Mouse (Mus musculus) midbrain, postnatal 0 days (tissue): ENCODE data around the gene Olfr117. TPM values are rescaled to one million over a fixed set of nuclear protein-coding genes. Genes with fewer than 3 reads are reported as not detected.
"Not testable (repeated sequence)": the region's sequence is repeated elsewhere in the genome, so short reads cannot be mapped to it uniquely, and the experiment has no call there.

Experiments used
- ATAC-seq: fragments of 200-750 bp; cut with Nextera tagmentation; 2 replicates; pipeline ENCODE4 v1.8.0; 2017; ENCODE audit warnings: moderate number of reproducible peaks, mild to moderate bottlenecking, moderate TSS enrichment, moderate library complexity; ENCODE audit not compliant: low FRiP score
- DNase-seq: peaks from one replicate; pipeline ENCODE4 v3.0.0-alpha.2; 2015; ENCODE audit warnings: low spot score
- H3K27ac ChIP-seq: fragments of 300-500 bp; sonication (generic); 2 replicates; pipeline ENCODE4 v1.5.1; 2014; ENCODE audit warnings: low read depth, mild to moderate bottlenecking, low read length, mixed read lengths
- H3K27me3 ChIP-seq: fragments of 300-500 bp; sonication (generic); 2 replicates; pipeline ENCODE4 v1.6.1; 2014; ENCODE audit warnings: low read length, control low read depth, mixed read lengths; ENCODE audit not compliant: insufficient read depth
- H3K36me3 ChIP-seq: fragments of 300-500 bp; sonication (generic); 2 replicates; pipeline ENCODE4 v1.6.1; 2014; ENCODE audit warnings: low read length, control low read depth, mixed read lengths; ENCODE audit not compliant: insufficient read depth
- H3K4me1 ChIP-seq: fragments of 300-500 bp; sonication (generic); 2 replicates; pipeline ENCODE4 v1.6.1; 2014; ENCODE audit warnings: mild to moderate bottlenecking, control low read depth, antibody characterized with exemption, low read length, mixed read lengths; ENCODE audit not compliant: insufficient read depth
- H3K4me2 ChIP-seq: fragments of 300-500 bp; sonication (generic); 2 replicates; pipeline ENCODE4 v1.6.1; 2014; ENCODE audit warnings: low read depth, mild to moderate bottlenecking, low read length, mixed read lengths; ENCODE audit not compliant: poor library complexity, severe bottlenecking
- H3K4me3 ChIP-seq: fragments of 300-500 bp; sonication (generic); 2 replicates; pipeline ENCODE4 v1.5.1; 2014; ENCODE audit warnings: low read depth, mild to moderate bottlenecking, low read length, moderate library complexity
- H3K9ac ChIP-seq: fragments of 300-500 bp; sonication (generic); replicated peaks from 2 replicates; pipeline ENCODE4 v1.6.1; 2014; ENCODE audit warnings: mild to moderate bottlenecking, low read length, moderate library complexity, mixed read lengths; ENCODE audit not compliant: poor library complexity, severe bottlenecking
- H3K9me3 ChIP-seq: fragments of 300-500 bp; sonication (generic); 2 replicates; pipeline ENCODE4 v1.6.1; 2016; ENCODE audit warnings: low read length, control low read depth
- CTCF ChIP-seq: IDR thresholded peaks from 2 replicates; pipeline ENCODE4 v1.5.1; 2016; ENCODE audit warnings: antibody characterized with exemption, mild to moderate bottlenecking
- WGBS: fragments of 180-500 bp; shearing (Covaris S2); extraction: QIAGEN DNeasy Blood & Tissue Kit; methylation state at CpG from one replicate; pipeline ENCODE4 v1.1.7; 2014; 5-methylcytosine and 5-hydroxymethylcytosine counted together
- polyA plus RNA-seq: library from polyadenylated mRNA; unstranded; fragments of >200 nt; fragmentation: Nextera tagmentation; extraction: Ambion mirVana; gene quantifications from 2 replicates; pipeline ENCODE4 v1.2.1, GENCODE M21; 2015
- total RNA-seq: library from RNA; depleted of rRNA; stranded (reverse); fragments of >200 nt; gene quantifications from 2 replicates; pipeline ENCODE4 v1.2.3, GENCODE M21; 2014; rRNA removed

Gene Olfr117
- total RNA-seq (not detected in 2 replicates), polyA plus RNA-seq (not detected in 2 replicates)

DNA sequence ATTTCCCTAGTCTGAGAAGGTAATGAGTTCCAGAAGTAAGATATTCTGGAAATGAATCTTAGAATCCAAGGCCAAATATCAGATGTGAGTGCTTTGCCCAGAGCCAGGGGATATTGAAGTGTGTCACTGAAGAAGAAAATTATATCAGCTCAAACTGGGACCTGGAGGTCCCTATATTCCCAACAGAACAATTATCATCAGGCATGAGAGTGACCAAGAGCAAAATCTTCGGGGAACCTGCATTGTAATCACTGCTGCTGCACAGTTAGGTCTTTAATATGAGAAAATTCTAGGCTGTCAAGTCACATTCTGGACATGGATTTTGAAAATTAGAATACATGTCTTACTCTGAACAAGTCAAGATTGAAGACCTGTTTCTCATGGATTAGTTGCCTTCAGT lies at the start of gene Olfr117:
Olfr117 (minus strand) TSS at position 101 of the 400 bp plus-strand sequence.
- DNase-seq (no peak), ATAC-seq (no peak)
- Histone ChIP-seq H3K4me3 (no peak within 1 kb of the TSS), H3K4me2 (no peak within 1 kb of the TSS), H3K36me3 (no peaks in the 10 kb centered on the region), H3K9me3 (no peaks in the 10 kb centered on the region), H3K27ac (no peak within 1 kb of the TSS), H3K9ac (no peak within 1 kb of the TSS), H3K27me3 (no peaks in the 10 kb centered on the region), H3K4me1 (no peaks in the 10 kb centered on the region)
- 61% methylated on average over 1 of the region's 1 CpGs for WGBS
- TF ChIP-seq CTCF = no peak

DNA sequence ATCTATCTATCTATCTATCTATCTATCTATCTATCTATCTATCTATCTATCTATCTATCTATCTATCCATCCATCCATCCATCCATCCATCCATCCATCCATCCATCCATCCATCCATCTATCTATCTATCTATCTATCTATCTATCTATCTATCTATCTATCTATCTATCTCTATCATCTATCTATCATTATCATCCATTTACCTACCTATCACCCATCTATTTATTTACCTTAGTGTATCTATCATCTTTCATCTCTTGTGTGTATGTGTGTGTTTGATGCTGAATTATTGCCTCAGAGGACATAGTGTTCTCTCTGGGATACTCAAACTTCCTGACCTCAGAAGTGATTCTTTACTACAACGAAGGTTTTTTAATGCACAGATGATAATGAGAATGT lies 32.7 kb upstream of the Olfr117 start, which contains the start of gene Olfr119:
Olfr119 (plus strand) TSS at position 301 of the 400 bp plus-strand sequence.
- not testable (repeated sequence) for H3K27ac ChIP-seq, ATAC-seq, H3K9me3 ChIP-seq, H3K4me1 ChIP-seq, H3K9ac ChIP-seq, H3K4me3 ChIP-seq, DNase-seq, H3K27me3 ChIP-seq, H3K36me3 ChIP-seq, H3K4me2 ChIP-seq
- WGBS = 68% methylated on average over 1 of the region's 1 CpGs

DNA sequence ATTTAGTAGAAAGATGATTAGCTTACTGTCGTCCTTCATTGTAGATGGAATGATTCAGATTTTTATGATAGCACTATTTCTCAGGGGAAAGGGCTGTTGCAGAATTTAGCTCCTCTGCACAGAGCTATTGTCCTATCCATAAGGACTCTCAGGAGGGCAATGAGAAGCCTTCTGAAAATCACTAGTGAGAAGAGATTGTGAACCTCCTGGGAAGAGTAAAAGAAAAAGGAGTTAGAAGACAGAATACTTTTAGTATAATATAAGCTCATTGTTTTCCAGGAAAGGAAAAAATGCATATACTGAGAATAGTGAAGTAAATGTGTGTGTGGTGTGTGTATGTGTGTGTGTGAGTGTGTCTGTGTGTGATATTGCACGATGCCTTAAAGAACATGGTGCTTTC lies 3.1 kb upstream of the Olfr117 start, which contains the start of gene Olfr118:
Olfr118 (plus strand) TSS at position 301 of the 400 bp plus-strand sequence.
- WGBS = 73% methylated on average over 2 of the region's 2 CpGs

DNA sequence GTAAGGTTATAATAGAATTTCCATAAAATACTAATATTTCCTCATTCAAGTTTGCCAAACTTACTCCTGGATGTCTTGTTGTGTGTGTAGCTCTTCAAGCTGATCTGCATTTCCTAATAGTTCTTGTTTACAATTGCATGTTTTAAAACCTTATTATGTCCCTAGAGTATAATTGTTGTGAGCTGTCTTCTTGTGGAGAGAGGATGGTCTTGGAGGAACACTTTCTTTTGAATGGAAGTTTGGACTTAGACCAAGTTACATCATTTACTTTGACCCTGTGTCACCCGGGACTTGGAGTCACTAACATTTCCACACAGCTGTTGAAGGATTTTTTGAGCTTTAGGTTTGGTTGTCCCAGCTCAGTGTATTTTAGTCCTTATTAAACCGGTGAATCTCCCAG lies 36.6 kb downstream of the Olfr117 start, which contains the start of the genes Olfr115 and Olfr116:
Olfr115 (minus strand) TSS at position 101 of the 400 bp plus-strand sequence.
Olfr116 (minus strand) TSS at position 191 of the 400 bp plus-strand sequence.
- H3K27me3 ChIP-seq = no peaks in the 10 kb centered on the region
- no peaks in the 10 kb centered on the region for H3K36me3 ChIP-seq
- no peaks in the 10 kb centered on the region for H3K4me1 ChIP-seq
- H3K9me3 ChIP-seq = 0 out of 2 replicates have a peak, but pooled peaks cover 6% of the 10 kb centered on the region
- no peak within 1 kb of the TSS for H3K27ac ChIP-seq
- H3K4me3 ChIP-seq = no peak within 1 kb of the TSS
- TF ChIP-seq CTCF = no peak
- no peak within 1 kb of the TSS for H3K9ac ChIP-seq
- DNase-seq (no peak), ATAC-seq (no peak)
- no peak within 1 kb of the TSS for H3K4me2 ChIP-seq
- 86% methylated on average over 2 of the region's 2 CpGs for WGBS

More for the DNA sequence above, 3.1 kb upstream of the Olfr117 start, which contains the start of gene Olfr118:
- DNase-seq (no peak), ATAC-seq (no peak)
- H3K36me3 ChIP-seq = no peaks in the 10 kb centered on the region
- no peak within 1 kb of the TSS for H3K4me2 ChIP-seq
- no peak for TF ChIP-seq CTCF
- H3K27ac ChIP-seq = no peak within 1 kb of the TSS
- no peak within 1 kb of the TSS for H3K9ac ChIP-seq
- H3K4me1 ChIP-seq = no peaks in the 10 kb centered on the region
- no peak within 1 kb of the TSS for H3K4me3 ChIP-seq
- no peaks in the 10 kb centered on the region for H3K27me3 ChIP-seq
- no peaks in the 10 kb centered on the region for H3K9me3 ChIP-seq

Other genes with a start within 250 kb of the Olfr117 start
- not detected in 2 replicates for gene Olfr108, start 218.3 kb downstream of the Olfr117 start, total RNA-seq
- gene Olfr108, start 218.3 kb downstream of the Olfr117 start, polyA plus RNA-seq = not detected in 2 replicates
- gene Olfr109, start 204.9 kb downstream of the Olfr117 start, total RNA-seq = not detected in 2 replicates
- not detected in 2 replicates for gene Olfr109, start 204.9 kb downstream of the Olfr117 start, polyA plus RNA-seq
- gene H2-M2, start 180.2 kb downstream of the Olfr117 start, total RNA-seq = not detected in 2 replicates
- gene H2-M2, start 180.2 kb downstream of the Olfr117 start, polyA plus RNA-seq = not detected in 2 replicates
- gene Olfr110, start 171.3 kb downstream of the Olfr117 start, total RNA-seq = not detected in 2 replicates
- not detected in 2 replicates for gene Olfr110, start 171.3 kb downstream of the Olfr117 start, polyA plus RNA-seq
- 0.14 TPM in 1 of 2 replicates, not detected in the other for gene Olfr111, start 155.8 kb downstream of the Olfr117 start, total RNA-seq
- gene Olfr111, start 155.8 kb downstream of the Olfr117 start, polyA plus RNA-seq = not detected in 2 replicates
- gene Olfr112, start 94.3 kb downstream of the Olfr117 start, total RNA-seq = not detected in 2 replicates
- gene Olfr112, start 94.3 kb downstream of the Olfr117 start, polyA plus RNA-seq = not detected in 2 replicates
- not detected in 2 replicates for gene Olfr113, start 86.1 kb downstream of the Olfr117 start, total RNA-seq
- not detected in 2 replicates for gene Olfr113, start 86.1 kb downstream of the Olfr117 start, polyA plus RNA-seq
- not detected in 2 replicates for gene Olfr114, start 71.0 kb downstream of the Olfr117 start, total RNA-seq
- gene Olfr114, start 71.0 kb downstream of the Olfr117 start, polyA plus RNA-seq = not detected in 2 replicates
- gene Olfr115, start 36.7 kb downstream of the Olfr117 start, total RNA-seq = not detected in 2 replicates
- gene Olfr115, start 36.7 kb downstream of the Olfr117 start, polyA plus RNA-seq = not detected in 2 replicates
- gene Olfr116, start 36.6 kb downstream of the Olfr117 start, total RNA-seq = not detected in 2 replicates
- gene Olfr116, start 36.6 kb downstream of the Olfr117 start, polyA plus RNA-seq = not detected in 2 replicates
- not detected in 2 replicates for gene Olfr118, start 3.2 kb upstream of the Olfr117 start, total RNA-seq
- not detected in 2 replicates for gene Olfr118, start 3.2 kb upstream of the Olfr117 start, polyA plus RNA-seq
- not detected in 2 replicates for gene Olfr119, start 32.8 kb upstream of the Olfr117 start, total RNA-seq
- not detected in 2 replicates for gene Olfr119, start 32.8 kb upstream of the Olfr117 start, polyA plus RNA-seq
- not detected in 2 replicates for gene Olfr120, start 58.0 kb upstream of the Olfr117 start, total RNA-seq
- not detected in 2 replicates for gene Olfr120, start 58.0 kb upstream of the Olfr117 start, polyA plus RNA-seq
- gene Olfr121, start 85.1 kb upstream of the Olfr117 start, total RNA-seq = not detected in 2 replicates
- gene Olfr121, start 85.1 kb upstream of the Olfr117 start, polyA plus RNA-seq = not detected in 2 replicates
- gene Olfr122, start 104.8 kb upstream of the Olfr117 start, total RNA-seq = not detected in 2 replicates
- gene Olfr122, start 104.8 kb upstream of the Olfr117 start, polyA plus RNA-seq = not detected in 2 replicates
- gene Olfr123, start 129.7 kb upstream of the Olfr117 start, total RNA-seq = not detected in 2 replicates
- gene Olfr123, start 129.7 kb upstream of the Olfr117 start, polyA plus RNA-seq = not detected in 2 replicates
- gene Olfr124, start 136.1 kb upstream of the Olfr117 start, total RNA-seq = not detected in 2 replicates
- gene Olfr124, start 136.1 kb upstream of the Olfr117 start, polyA plus RNA-seq = not detected in 2 replicates
- gene Olfr125, start 169.2 kb upstream of the Olfr117 start, total RNA-seq = not detected in 2 replicates
- gene Olfr125, start 169.2 kb upstream of the Olfr117 start, polyA plus RNA-seq = not detected in 2 replicates
- not detected in 2 replicates for gene Olfr126, start 183.7 kb upstream of the Olfr117 start, total RNA-seq
- gene Olfr126, start 183.7 kb upstream of the Olfr117 start, polyA plus RNA-seq = not detected in 2 replicates
- gene Olfr127, start 236.7 kb upstream of the Olfr117 start, total RNA-seq = not detected in 2 replicates
- gene Olfr127, start 236.7 kb upstream of the Olfr117 start, polyA plus RNA-seq = not detected in 2 replicates